Mouse (Mus musculus): Measurements from ENCODE around the gene Sun1.

Sun1 gene

DNA sequence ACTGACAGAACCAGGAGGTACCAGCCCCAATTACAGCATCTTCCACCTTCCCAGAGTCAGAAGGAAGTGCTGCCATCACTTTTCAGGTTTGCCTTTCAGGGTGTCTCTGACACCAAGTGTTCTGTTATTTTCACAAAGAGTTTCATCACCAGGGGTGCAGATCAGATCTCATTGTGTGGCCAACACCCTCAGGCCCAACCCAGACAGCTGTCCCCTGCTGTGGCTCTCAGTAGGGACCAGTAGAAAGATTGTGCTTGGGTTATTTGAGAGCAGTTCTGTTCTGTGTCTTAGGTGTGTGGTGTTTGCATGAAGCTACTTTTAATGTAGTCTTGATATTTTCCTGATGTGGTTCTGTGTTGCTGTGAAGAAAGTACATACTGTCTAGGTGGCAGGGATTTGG is 7.7 kb downstream of the Sun1 start:
- DNase-seq (ENCODE audit: low spot score in 2 of 2), result no peak

DNA sequence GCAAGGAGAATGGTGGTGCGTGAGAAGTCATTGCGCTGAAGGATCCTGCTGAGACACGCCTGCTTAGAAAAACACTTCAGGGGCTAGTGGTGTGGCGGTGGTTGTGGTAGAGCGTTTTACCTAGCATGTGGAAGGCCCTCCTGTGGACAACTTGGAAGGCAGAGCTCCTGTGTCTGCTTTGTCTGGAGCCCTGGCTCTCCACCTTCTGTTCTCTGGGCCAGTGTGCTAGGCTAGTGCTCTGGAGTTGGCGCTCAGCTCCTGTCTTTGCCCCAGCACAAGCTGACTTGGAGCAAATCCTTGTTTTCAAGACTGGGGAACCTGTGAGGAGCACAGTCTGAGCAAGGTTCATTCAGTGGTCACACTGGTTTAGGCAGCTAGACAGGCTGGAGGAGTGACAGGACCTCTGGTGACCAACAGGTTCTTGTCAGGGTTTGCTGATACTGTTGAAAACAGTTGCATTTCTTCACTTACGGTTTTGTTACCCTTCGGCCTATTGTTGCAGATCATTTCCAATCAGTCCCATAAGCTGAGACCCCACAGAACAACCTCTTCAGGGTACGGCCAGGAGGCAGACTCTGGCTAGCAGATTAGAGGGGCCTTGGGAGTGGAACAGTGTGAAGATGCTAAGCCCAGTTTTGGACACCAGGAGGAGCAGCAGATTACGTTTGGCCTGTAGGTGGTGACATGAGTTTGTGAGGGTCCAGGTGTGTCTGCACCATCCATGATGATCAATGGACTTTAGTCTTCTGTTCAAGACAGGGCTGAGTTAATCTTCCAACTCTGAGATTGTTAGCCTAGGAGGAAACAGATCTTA is 8.6 kb downstream of the Sun1 start:
- DNase-seq (ENCODE audit: low spot score in 2 of 2), result no peak

DNA sequence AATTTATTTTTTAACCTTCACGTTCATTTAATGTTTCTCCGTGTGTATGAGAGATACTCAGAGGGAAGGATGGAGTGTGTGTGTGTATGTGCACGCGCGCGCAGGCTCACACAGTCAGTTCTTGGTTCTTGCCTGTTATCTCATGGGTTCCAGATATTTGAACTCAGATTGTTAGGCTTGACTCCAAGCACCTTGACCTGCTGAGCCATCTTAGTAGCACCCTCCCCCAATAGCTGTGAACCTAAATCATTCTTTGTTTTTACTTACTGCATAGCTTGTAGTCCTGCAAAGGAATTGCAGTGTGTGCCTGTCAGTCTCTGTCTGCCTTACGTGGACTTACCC is 9.2 kb downstream of the Sun1 start:
- DNase-seq (ENCODE audit: low spot score in 2 of 2), result no peak

GRCm38 (mm10) chr5:139211737-139212385 is 11.4 kb downstream of the Sun1 start:
- no peak for DNase-seq (ENCODE audit: low spot score in 2 of 2)

GRCm38 (mm10) chr5:139214298-139214697 is 13.9 kb downstream of the Sun1 start:
- peak in 1 of 2 experiments; percentile 68 for DNase-seq (ENCODE audit: low spot score in 2 of 2)

DNA sequence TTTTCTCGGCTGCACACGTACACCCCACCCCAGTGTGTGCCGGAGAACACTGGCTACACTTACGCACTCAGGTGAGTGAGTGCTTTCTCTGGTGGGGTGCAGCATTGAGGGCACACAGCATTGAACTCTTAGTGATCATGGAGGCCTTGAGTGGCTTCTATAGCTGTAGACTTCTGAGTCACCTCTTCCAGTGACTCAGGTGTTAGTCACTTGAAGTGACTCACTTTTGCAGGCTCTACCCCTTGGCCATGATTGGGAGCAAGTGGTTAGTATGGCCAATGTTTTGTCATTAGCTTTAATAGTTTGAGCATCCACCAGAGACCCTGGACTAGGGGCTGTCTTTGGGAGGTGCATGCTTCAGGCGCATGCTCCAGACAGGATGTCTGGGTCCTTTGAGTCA is 14.7 kb downstream of the Sun1 start:
- no peak for DNase-seq (ENCODE audit: low spot score in 2 of 2)

DNA sequence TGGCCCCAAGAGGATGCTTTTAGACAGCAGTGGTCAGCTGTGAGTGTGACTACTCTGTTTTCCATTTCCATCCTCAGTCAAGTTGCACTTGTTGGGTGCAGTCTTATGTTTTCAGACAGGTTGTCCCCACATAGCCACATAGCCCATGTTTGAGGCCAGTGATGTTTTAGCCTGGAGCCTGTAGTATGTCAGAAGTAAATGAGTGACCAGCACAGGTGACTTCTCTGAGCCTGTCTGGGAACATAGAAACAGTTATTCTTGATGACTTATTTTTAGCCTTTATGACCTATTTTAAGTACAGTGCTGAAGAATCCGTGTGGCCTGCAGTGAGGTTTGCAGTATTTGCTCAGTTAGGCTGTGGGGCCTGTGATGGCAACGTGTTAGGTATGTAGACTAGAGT is 15.7 kb downstream of the Sun1 start:
- DNase-seq (ENCODE audit: low spot score in 2 of 2), result no peak

DNA sequence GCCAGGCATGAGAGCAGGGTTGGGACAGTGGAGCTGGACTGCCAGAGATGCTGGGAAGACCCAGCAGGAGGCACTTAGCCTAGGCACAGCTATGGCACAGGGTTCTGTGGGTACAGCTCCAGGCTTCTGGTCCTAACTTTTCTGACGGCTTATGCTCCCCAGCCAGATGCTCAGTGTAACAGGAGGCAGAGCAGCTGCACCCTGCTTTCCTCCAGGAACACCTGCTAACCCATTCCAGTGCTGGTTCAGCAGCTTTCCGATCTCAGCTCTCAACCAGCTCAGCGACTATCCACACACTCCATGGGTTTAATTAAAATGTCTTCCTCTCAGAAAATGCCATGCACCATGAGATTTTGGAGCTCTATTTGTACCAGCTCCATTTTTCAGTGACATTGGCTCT is 16.3 kb downstream of the Sun1 start:
- DNase-seq (ENCODE audit: low spot score in 2 of 2), result no peak

DNA sequence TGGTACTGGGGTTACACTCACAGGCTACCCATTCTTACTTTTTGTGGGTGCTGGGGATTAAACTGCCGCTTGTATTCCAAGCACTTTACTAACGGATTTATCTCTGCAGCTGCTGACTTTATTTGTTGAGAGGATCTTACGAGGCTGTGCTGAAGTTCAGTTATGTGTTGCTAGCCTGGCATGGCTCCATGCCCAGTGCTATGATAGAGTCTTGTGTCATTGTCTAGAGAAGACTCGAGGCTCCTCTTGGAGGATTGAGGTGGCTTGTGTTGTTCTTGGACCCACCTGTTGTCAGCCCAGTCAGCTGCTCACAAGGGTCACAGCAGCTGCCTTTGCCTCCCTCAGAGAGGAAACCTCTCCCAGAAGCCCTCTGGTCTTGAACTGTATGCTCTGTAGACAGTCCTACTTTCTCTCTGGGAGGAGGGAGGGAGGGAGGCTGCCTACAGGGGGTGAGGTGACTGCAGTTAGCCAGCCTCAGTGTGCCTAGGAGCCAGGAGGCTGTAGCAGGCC is 19.6 kb downstream of the Sun1 start:
- DNase-seq (ENCODE audit: low spot score in 2 of 2), result no peak

GRCm38 (mm10) chr5:139220610-139221009 is 20.2 kb downstream of the Sun1 start:
- DNase-seq (ENCODE audit: low spot score in 2 of 2), result no peak

DNA sequence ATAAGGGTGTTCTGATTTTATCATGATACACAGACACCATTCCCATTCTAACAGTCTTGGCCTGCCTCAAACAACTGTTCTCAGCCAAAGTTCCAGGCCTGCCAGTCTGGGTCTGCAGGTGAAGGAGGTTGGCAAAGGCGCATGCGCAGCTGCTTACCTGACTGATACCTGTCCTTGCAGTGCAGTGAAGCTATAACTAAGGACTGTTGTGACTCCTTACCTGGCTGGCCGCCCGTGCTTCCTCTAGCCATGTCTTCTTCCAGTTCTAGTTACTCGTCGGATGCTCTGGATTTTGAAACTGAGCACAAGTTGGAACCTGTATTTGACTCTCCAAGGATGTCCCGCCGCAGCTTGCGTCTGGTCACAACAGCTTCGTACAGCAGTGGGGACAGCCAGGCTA is 22.9 kb downstream of the Sun1 start:
- DNase-seq (ENCODE audit: low spot score in 2 of 2), result no peak

DNA sequence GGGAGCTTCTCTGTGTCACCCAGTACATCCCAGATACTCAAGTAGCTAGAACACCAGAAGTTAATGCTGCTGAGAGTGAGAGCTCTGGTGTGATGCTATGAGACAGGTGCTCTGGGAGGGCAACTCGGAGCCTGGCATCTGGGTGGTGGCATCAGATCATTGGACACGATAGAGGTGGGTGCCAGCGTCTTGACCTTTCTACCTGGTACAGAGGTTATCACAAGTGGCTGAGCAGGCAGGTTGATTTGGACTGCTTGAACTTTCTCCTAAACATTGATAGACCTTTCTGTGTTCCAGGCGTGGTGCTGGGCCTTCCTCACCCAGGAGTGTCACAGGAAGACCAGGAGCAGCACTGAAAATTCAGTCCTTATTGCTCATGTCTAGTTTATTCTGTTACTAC is 26.8 kb downstream of the Sun1 start:
- DNase-seq (ENCODE audit: low spot score in 2 of 2), result no peak

DNA sequence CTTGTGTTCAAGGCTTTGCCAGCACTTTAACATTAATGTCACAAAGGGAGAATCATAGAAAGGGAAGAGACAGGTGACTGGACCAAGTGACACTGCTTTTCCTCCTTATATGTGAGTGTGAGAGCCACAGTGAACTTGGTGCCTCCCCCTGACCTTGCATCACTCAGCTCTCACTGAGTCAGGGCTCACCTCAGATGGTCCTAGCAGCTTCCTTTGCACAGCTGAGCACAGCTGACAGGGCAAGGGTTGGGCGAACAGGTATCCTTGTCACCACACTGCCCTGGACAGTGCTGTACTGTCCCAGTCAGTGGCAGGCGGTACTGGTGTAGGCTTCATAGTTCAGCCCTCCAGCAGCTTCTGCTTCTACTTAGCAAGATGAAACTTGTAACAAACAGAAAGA is 27.2 kb downstream of the Sun1 start:
- DNase-seq (ENCODE audit: low spot score in 2 of 2), result no peak

DNA sequence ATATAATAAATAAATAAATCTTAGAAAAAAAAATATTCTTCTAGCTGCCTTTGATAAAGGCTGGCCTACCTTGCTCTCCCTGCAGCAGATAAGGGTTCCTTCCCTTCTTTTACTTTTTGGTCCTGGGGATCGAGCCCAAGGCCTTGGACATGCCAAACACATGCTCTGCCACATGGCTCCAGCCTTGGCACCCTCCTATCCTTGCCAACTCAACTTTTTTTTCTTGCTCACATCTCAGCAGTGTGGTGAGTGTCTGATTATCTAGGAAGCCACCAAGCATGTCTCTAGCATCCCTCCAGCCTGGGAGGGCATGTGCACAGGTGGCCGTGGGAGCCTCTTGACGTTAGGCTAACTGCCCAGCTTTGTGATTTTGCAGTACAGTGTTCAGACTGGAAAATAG is 27.9 kb downstream of the Sun1 start:
- DNase-seq (ENCODE audit: low spot score in 2 of 2), result no peak

DNA sequence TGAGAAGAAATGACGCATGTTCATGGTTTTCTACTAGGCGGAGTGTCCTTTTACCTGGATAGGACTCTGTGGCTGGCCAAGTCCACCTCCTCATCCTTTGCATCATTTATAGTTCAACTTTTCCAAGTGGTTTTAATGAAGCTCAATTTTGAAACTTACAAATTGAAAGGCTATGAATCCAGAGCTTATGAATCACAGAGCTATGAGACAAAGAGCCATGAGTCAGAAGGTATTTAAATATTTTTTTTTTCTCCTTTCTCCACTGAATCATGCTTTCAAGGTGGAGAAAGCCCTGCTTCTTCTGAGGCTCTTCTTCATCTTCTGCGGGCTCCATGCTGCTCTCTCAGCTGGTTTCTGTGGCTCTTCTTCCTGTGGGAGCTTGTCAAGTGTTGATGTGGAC is 29.3 kb downstream of the Sun1 start:
- DNase-seq (ENCODE audit: low spot score in 2 of 2), result no peak

DNA sequence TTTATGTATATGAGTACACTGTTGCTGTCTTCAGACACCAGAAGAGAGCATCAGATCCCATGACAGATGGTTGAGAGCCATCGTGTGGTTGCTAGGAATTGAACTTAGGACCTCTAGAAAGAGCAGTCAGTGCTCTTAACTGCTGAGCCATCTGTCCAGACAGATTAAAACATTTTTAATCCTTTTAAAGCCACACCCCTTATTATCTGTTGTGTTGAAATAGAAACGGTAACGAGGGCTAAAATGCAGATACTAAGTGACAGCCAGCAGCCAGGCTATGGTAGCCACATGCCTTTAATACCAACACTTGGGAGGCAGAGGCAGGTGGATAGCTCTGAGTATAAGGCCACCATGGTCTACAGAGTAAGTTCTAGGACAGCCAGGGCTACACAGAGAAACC is 31.6 kb downstream of the Sun1 start:
- DNase-seq (ENCODE audit: low spot score in 2 of 2), result no peak

DNA sequence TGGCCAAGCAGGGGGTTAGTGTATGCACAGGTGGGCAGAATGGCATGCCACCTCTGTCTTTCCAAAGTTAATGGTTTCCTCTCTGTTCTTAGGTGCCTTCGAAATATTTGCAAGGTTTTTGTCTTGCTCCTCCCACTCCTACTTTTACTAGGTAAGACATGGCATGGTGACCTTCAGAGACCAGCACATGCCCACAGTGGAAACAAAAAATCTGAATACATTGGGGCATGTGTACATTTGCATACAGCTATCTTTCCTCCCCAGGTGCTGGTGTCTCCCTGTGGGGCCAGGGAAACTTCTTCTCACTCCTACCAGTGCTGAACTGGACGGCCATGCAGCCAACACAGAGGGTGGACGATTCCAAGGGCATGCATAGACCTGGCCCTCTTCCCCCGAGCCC is 34.0 kb downstream of the Sun1 start:
- no peak for DNase-seq (ENCODE audit: low spot score in 2 of 2)

DNA sequence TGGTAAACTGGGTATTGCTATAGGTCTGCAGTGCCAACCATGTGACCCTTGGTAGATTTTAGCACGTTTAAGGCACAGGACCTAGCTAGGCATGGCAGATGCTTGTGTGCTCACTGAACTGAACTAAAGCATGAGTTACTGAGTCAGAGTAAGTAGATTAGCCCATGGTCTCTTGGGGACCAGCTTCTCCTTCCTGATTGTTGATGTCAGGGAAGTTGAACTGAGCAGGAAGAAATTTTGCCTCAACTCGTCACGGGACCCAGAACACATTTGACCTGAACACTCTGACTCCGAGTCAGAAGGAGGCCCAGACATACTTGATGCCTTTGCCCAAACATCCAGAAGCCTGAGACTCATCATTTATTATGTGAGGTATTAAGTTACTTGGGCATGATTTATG is 37.0 kb downstream of the Sun1 start:
- DNase-seq (ENCODE audit: low spot score in 2 of 2), result no peak

GRCm38 (mm10) chr5:139241022-139241761 is 40.8 kb downstream of the Sun1 start:
- no peak for DNase-seq (ENCODE audit: low spot score in 2 of 2)

DNA sequence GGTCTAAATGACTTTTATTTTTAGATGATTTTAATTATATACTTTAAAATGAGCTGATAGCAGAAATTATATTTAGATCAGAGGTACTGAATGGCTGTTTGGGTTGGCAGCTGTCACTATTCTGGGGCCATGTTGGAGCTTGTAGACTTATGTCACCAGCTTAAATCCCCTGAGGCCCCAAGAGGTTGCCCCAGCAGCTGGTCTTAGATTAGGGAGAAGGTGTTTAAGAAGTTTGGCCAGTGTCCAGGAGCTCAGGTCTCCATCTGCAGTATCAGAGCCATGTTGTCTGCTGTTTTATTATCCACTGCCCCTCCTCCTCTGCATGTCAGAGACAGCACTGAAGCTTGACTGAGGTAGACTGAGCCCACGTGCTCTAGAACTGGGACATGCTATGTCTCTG is 42.9 kb downstream of the Sun1 start:
- no peak for DNase-seq (ENCODE audit: low spot score in 2 of 2)

GRCm38 (mm10) chr5:139247767-139248166 is 47.3 kb downstream of the Sun1 start:
- DNase-seq (ENCODE audit: low spot score in 2 of 2), result no peak

DNA sequence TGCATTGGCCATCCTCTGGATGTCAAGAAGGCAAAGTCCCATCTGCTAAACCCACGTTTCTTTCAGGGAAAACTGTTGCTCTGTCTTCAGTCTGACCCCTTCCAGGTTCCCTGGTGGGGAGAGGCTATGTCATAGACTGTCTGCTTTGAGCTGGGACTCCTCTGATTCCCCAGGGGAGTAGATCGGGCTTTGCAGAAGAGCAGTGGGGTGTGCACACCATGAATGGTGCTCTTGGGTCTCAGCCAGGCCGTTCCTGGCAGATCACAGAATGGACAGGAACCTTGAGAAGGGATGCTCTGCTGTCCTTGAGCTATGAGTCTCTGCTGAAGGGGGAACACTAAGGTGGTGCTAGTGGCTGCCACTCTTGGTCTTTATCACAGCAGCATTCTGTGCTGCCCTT is 48.4 kb downstream of the Sun1 start:
- no peak for DNase-seq (ENCODE audit: low spot score in 2 of 2)

GRCm38 (mm10) chr5:139251279-139251678 is 50.8 kb downstream of the Sun1 start:
- DNase-seq (ENCODE audit: low spot score in 2 of 2), result no peak

Data from frontal cortex, postnatal 36 days (tissue).